Mouse (Mus musculus): ENCODE results near the gene Cwc22. TPM values are rescaled to one million over a fixed set of nuclear protein-coding genes. Genes with fewer than 3 reads are reported as not detected.

Gene Cwc22
- polyA plus RNA-seq, 1 experiment from 2014 or later: 30.0 TPM

- Histone ChIP-seq H3K27ac (replicated peaks) (no peak overlapping the region), H3K9ac (no peak overlapping the region), H3K4me1 (no peaks in the 10 kb centered on the region), H3K4me3 (replicated peaks) (no peak overlapping the region), H3K4me2 (replicated peaks) (no peak overlapping the region), H3K36me3 (no peaks in the 10 kb centered on the region), H3K9me3 (replicated peaks) (no peaks in the 10 kb centered on the region), H3K27me3 (no peaks in the 10 kb centered on the region)
- no peak for ATAC-seq (ENCODE audit: insufficient number of reproducible peaks, low FRiP score, low TSS enrichment, low read depth)
- 88% methylated on average over 8 of the region's 8 CpGs for WGBS
These were observed 32.9 kb upstream of the Cwc22 start for GRCm38 (mm10) chr2:77979081-77979480.

DNA sequence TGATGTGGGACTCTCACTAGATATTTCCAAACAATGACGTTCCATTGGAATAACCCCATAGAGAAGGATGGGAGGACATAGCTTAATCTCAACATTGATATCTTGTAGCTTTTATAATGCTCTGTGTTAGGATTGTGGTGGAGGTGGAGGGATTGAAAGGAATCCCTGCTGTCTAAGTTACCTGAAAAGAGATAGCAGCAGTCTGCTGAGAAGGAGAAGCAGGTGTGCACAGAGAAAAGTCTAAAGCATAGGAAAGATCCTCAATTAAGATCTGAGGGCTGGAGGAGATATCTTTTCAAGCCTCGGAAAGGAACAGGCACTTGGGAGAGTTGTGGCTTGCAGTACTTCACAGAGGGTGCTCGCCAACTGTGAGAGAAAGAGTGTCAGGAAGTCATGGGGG is 32.1 kb upstream of the Cwc22 start:
- no peaks in the 10 kb centered on the region for H3K36me3 ChIP-seq
- 86% methylated on average over 3 of the region's 3 CpGs for WGBS
- H3K4me1 ChIP-seq: no peaks in the 10 kb centered on the region
- H3K27me3 ChIP-seq: no peaks in the 10 kb centered on the region
- no peak overlapping the region for H3K9ac ChIP-seq
- no peak for ATAC-seq (ENCODE audit: insufficient number of reproducible peaks, low FRiP score, low TSS enrichment, low read depth)
- H3K9me3 ChIP-seq (replicated peaks): no peaks in the 10 kb centered on the region
- H3K4me2 ChIP-seq (replicated peaks): no peak overlapping the region
- no peak overlapping the region for H3K27ac ChIP-seq (replicated peaks)
- H3K4me3 ChIP-seq (replicated peaks): no peak overlapping the region

GRCm38 (mm10) chr2:77976321-77976920 is 30.2 kb upstream of the Cwc22 start:
- Histone ChIP-seq H3K4me3 (replicated peaks) (no peak overlapping the region), H3K36me3 (no peaks in the 10 kb centered on the region), H3K27me3 (no peaks in the 10 kb centered on the region), H3K27ac (replicated peaks) (no peak overlapping the region), H3K9ac (no peak overlapping the region), H3K9me3 (replicated peaks) (no peaks in the 10 kb centered on the region), H3K4me2 (replicated peaks) (no peak overlapping the region), H3K4me1 (no peaks in the 10 kb centered on the region)
- ATAC-seq (ENCODE audit: insufficient number of reproducible peaks, low FRiP score, low TSS enrichment, low read depth): no peak
- WGBS: 87% methylated on average over 5 of the region's 5 CpGs

DNA sequence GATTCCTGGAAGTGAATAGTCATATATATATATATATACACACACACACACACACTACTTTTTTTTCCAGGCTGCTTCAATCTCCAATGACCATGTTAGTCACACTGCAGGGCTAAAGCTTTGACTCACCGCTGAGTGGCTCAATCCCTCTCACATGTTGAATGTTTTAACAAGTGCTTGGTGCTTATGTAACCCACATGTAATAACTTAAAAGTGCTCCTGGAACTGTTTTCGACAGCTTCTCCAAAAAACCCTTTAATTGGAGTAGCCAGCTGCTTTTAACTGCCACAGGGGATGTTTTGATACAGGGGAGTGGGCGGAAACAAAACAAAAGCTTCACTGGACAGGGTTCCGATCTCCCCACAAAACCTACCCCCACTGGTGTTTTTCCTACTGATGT is 29.4 kb upstream of the Cwc22 start:
- no peaks in the 10 kb centered on the region for H3K4me1 ChIP-seq
- no peak overlapping the region for H3K9ac ChIP-seq
- no peaks in the 10 kb centered on the region for H3K9me3 ChIP-seq (replicated peaks)
- ATAC-seq (ENCODE audit: insufficient number of reproducible peaks, low FRiP score, low TSS enrichment, low read depth): no peak
- no peak overlapping the region for H3K4me3 ChIP-seq (replicated peaks)
- no peak overlapping the region for H3K27ac ChIP-seq (replicated peaks)
- no peak overlapping the region for H3K4me2 ChIP-seq (replicated peaks)
- no peaks in the 10 kb centered on the region for H3K36me3 ChIP-seq
- no peaks in the 10 kb centered on the region for H3K27me3 ChIP-seq
- 18% methylated on average over 4 of the region's 4 CpGs for WGBS

DNA sequence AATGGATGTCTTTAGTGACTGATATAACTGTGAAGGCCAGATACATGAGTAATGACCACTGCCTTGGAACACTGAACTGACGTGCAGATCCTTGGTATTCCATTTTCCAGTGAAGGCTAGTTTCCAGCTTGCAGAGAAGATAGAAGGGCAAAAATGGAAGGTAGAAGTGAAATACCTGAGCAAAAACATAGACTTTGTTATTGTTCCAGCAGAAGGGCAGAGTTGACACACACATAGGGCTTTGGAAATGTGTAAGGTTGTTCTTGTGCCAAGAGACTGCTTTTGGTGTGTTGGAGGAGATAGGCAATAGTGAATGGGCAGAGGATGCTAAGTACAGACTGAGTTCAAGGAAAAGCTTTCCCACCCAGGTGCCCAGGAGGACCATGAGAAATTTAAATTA is 28.8 kb upstream of the Cwc22 start:
- H3K4me2 ChIP-seq (replicated peaks): no peak overlapping the region
- no peaks in the 10 kb centered on the region for H3K27me3 ChIP-seq
- H3K36me3 ChIP-seq: no peaks in the 10 kb centered on the region
- no peak overlapping the region for H3K27ac ChIP-seq (replicated peaks)
- ATAC-seq (ENCODE audit: insufficient number of reproducible peaks, low FRiP score, low TSS enrichment, low read depth): no peak
- H3K9ac ChIP-seq: no peak overlapping the region
- no peaks in the 10 kb centered on the region for H3K9me3 ChIP-seq (replicated peaks)
- H3K4me3 ChIP-seq (replicated peaks): no peak overlapping the region
- 76% methylated on average over 1 of the region's 1 CpGs for WGBS
- no peaks in the 10 kb centered on the region for H3K4me1 ChIP-seq

DNA sequence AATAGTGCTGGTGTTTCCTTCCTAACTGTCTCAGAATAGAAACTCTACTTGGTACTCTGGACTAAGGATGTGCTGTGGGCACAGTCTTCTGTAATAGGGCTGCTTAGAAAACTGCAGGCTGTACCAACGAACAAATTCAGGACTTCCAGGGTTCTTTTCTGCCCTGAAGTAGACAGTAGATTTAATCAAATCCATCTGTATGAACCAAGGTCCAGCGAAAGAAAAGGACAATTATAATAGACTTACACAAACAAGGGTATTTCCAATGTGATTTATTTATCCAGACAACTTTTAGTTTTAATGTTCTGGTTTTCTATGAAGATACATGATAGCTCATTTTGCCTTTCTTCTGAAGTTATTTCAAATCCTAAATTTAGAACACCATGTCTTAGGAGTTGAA is 28.2 kb upstream of the Cwc22 start:
- Histone ChIP-seq H3K9ac (no peak overlapping the region), H3K4me1 (no peaks in the 10 kb centered on the region), H3K4me3 (replicated peaks) (no peak overlapping the region), H3K27ac (replicated peaks) (no peak overlapping the region), H3K36me3 (no peaks in the 10 kb centered on the region), H3K27me3 (no peaks in the 10 kb centered on the region), H3K9me3 (replicated peaks) (no peaks in the 10 kb centered on the region), H3K4me2 (replicated peaks) (no peak overlapping the region)
- 47% methylated on average over 2 of the region's 2 CpGs for WGBS
- ATAC-seq (ENCODE audit: insufficient number of reproducible peaks, low FRiP score, low TSS enrichment, low read depth): no peak

- no peak overlapping the region for H3K4me3 ChIP-seq (replicated peaks)
- H3K27me3 ChIP-seq: no peaks in the 10 kb centered on the region
- no peak overlapping the region for H3K4me2 ChIP-seq (replicated peaks)
- no peak overlapping the region for H3K27ac ChIP-seq (replicated peaks)
- 85% methylated on average over 2 of the region's 2 CpGs for WGBS
- no peak for ATAC-seq (ENCODE audit: insufficient number of reproducible peaks, low FRiP score, low TSS enrichment, low read depth)
- H3K4me1 ChIP-seq: no peaks in the 10 kb centered on the region
- no peaks in the 10 kb centered on the region for H3K36me3 ChIP-seq
- no peak overlapping the region for H3K9ac ChIP-seq
- no peaks in the 10 kb centered on the region for H3K9me3 ChIP-seq (replicated peaks)
These were observed 27.1 kb upstream of the Cwc22 start for GRCm38 (mm10) chr2:77973296-77973695.

DNA sequence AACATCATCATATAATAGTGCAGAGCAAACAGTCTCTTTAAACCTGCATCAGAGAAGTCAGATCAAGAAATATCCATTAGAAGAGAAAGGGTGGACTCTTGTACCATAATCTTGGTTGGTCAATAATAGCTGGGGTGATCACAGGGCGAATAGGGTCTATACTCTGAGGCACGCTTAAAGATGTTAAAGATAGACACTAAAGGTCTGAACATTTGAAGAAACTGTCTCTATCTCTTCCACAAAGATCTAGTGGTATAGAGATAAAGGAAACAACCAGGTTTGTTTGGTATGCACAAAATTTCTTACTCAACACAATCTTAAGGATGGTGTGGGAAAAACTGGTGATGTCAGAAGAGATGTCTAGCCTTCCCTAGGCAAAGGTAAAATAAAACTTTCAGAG is 26.4 kb upstream of the Cwc22 start:
- 95% methylated on average over 2 of the region's 2 CpGs for WGBS
- no peaks in the 10 kb centered on the region for H3K4me1 ChIP-seq
- H3K27ac ChIP-seq (replicated peaks): no peak overlapping the region
- no peaks in the 10 kb centered on the region for H3K27me3 ChIP-seq
- no peak for ATAC-seq (ENCODE audit: insufficient number of reproducible peaks, low FRiP score, low TSS enrichment, low read depth)
- no peak overlapping the region for H3K4me3 ChIP-seq (replicated peaks)
- H3K9ac ChIP-seq: no peak overlapping the region
- H3K4me2 ChIP-seq (replicated peaks): no peak overlapping the region
- H3K9me3 ChIP-seq (replicated peaks): no peaks in the 10 kb centered on the region
- H3K36me3 ChIP-seq: no peaks in the 10 kb centered on the region

DNA sequence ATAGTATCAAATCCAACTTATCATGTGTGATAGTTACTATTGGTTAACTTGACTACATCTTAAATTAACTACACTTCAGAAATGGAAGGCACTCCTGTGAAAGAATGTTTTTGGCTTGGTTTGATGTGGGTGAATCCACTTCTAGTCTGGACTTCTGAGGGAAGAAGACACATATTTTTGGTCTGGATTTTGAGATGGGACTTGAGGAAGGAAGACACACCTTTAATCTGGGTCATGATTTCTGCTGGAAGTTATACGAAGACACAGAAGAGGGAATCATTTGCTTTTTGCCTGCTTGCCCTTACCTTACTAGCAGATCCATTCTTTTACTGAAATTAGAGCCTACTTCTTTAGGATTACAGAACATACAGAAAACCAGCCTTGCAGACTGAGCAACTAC is 25.7 kb upstream of the Cwc22 start:
- Histone ChIP-seq H3K36me3 (no peaks in the 10 kb centered on the region), H3K9me3 (replicated peaks) (no peaks in the 10 kb centered on the region), H3K27ac (replicated peaks) (no peak overlapping the region), H3K9ac (no peak overlapping the region), H3K4me2 (replicated peaks) (no peak overlapping the region), H3K27me3 (no peaks in the 10 kb centered on the region), H3K4me3 (replicated peaks) (no peak overlapping the region), H3K4me1 (no peaks in the 10 kb centered on the region)
- no peak for ATAC-seq (ENCODE audit: insufficient number of reproducible peaks, low FRiP score, low TSS enrichment, low read depth)
- 89% methylated on average over 1 of the region's 1 CpGs for WGBS

GRCm38 (mm10) chr2:77971361-77971760 is 25.2 kb upstream of the Cwc22 start:
- 69% methylated on average over 2 of the region's 2 CpGs for WGBS
- Histone ChIP-seq H3K27me3 (no peaks in the 10 kb centered on the region), H3K4me1 (no peaks in the 10 kb centered on the region), H3K9ac (no peak overlapping the region), H3K27ac (replicated peaks) (no peak overlapping the region), H3K4me3 (replicated peaks) (no peak overlapping the region), H3K4me2 (replicated peaks) (no peak overlapping the region), H3K36me3 (no peaks in the 10 kb centered on the region), H3K9me3 (replicated peaks) (no peaks in the 10 kb centered on the region)
- ATAC-seq (ENCODE audit: insufficient number of reproducible peaks, low FRiP score, low TSS enrichment, low read depth): no peak

- Histone ChIP-seq H3K4me1 (no peaks in the 10 kb centered on the region), H3K9ac (no peak overlapping the region), H3K4me3 (replicated peaks) (no peak overlapping the region), H3K27ac (replicated peaks) (no peak overlapping the region), H3K9me3 (replicated peaks) (no peaks in the 10 kb centered on the region), H3K36me3 (no peaks in the 10 kb centered on the region), H3K4me2 (replicated peaks) (no peak overlapping the region), H3K27me3 (no peaks in the 10 kb centered on the region)
- 85% methylated on average over 3 of the region's 3 CpGs for WGBS
- ATAC-seq (ENCODE audit: insufficient number of reproducible peaks, low FRiP score, low TSS enrichment, low read depth): no peak
These were observed 24.4 kb upstream of the Cwc22 start for GRCm38 (mm10) chr2:77970556-77970955.

DNA sequence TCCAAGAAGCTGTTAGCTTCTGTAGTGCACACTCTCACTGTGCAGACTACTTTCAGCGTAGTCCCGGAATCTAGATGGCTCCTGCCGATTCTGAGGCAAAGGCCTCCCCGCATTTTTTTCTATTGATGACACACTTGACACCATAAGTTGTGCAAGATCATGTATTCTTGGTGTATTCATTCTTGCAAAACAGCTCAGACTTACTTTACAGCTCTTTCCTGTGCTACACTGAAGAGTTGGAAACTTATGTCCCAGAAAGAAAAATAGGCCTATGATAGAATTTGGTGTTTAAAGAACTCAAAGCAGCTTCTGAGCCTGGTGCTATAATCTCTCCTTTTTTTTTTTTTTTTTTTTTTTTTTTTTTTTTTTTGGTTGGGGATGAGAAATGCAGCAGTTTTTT is 23.8 kb upstream of the Cwc22 start:
- ATAC-seq (ENCODE audit: insufficient number of reproducible peaks, low FRiP score, low TSS enrichment, low read depth): no peak
- WGBS: 92% methylated on average over 4 of the region's 4 CpGs

More for the DNA sequence above, 23.8 kb upstream of the Cwc22 start:
- H3K4me1 ChIP-seq: no peaks in the 10 kb centered on the region
- H3K27ac ChIP-seq (replicated peaks): no peak overlapping the region
- H3K9me3 ChIP-seq (replicated peaks): no peaks in the 10 kb centered on the region
- no peaks in the 10 kb centered on the region for H3K36me3 ChIP-seq
- H3K27me3 ChIP-seq: no peaks in the 10 kb centered on the region
- H3K4me3 ChIP-seq (replicated peaks): no peak overlapping the region
- no peak overlapping the region for H3K4me2 ChIP-seq (replicated peaks)
- no peak overlapping the region for H3K9ac ChIP-seq
